Mouse (Mus musculus) megakaryocyte, adult 5-6 weeks (primary cell): ENCODE data around the gene Pfn4. TPM values are rescaled to one million over a fixed set of nuclear protein-coding genes. Genes with fewer than 3 reads are reported as not detected.
A peak's percentile ranks its signal among the peaks of the same experiment; 100 is the strongest.
"Not testable (repeated sequence)": the region's sequence is repeated elsewhere in the genome, so short reads cannot be mapped to it uniquely, and the experiment has no call there.

ENCODE experiments used
- ATAC-seq: 2 replicates; pipeline ENCODE4 v1.8.0; 2016; ENCODE audit warnings: mild to moderate bottlenecking, inconsistent platforms; ENCODE audit not compliant: poor library complexity, severe bottlenecking
- total RNA-seq, 2 experiments: library from RNA; stranded (forward) in 1 of 2; stranded (reverse) in 1 of 2; fragments of 153-499, 151-499 nt in 1 of 2; fragments of 221-1000, 200-1000 nt in 1 of 2; gene quantifications; 2 replicates each; pipeline versions ENCODE4 v1.2.3 to v1.2.4; 2015 to 2017

The Pfn4 gene
- total RNA-seq, 2 experiments from 2014 or later, result not detected

GRCm38 (mm10) chr12:4783598-4783997 lies 14.8 kb downstream of the Pfn4 start:
- ATAC-seq, result no peak

DNA sequence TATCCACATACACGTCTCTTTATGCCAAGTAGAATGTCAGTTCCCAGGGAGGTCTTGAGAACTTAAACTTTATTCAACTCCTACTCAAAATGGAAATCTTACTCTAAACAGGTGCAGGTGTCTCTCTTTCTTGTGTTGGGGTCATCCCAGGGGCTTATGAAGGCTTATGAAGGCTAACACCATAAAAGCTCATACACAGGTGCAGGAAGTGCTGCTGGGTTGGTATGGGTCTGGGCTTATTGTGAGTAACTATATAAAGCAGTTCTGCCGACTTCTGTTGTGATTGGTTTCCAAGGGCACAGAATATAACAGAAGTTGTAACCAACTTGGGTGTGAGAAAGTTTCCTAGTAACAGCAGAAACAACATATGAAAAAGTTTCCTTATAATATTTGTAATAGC lies 15.6 kb downstream of the Pfn4 start:
- ATAC-seq, result no peak

DNA sequence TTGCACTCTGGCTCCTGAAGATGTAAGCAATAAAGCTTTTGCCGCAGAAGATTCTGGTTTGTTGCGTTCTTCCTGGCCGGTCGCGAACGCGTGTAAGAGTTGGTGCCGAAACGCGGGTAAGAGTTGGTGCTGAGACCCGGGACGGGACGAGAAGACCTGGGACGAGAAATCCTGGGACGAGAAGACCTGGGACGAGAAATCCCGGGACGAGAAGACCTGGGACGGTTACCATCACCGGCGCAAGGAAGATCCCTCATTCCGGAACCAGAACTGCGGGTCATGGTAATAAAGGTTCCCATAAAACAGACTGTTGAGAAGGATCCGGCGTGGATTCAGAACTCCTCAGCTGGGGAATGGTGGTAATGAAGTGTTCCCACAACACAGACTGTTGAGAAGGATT lies 19.3 kb downstream of the Pfn4 start:
- ATAC-seq, result not testable (repeated sequence)

- no peak for ATAC-seq
Measured at GRCm38 (mm10) chr12:4793718-4794117, 24.9 kb downstream of the Pfn4 start.

DNA sequence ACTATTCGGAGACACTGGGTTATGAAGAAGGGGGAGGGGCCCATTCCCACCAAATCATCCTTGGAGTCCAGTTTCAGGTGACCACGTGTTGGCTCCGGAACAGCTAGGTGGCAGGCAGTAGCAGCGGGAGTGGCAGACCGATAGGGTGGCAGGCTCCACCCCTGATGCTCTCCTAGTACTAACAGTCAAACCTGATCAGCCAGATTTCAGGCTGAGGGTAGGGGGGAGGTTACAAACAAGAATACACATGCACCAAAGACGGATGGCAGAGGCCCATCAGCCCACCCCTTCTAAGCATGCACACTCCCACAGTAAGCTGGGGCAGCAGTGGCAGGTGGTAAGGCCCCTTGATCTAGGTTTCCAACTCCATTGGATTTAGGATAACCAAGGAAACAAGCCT lies 28.6 kb downstream of the Pfn4 start:
- not testable (repeated sequence) for ATAC-seq

DNA sequence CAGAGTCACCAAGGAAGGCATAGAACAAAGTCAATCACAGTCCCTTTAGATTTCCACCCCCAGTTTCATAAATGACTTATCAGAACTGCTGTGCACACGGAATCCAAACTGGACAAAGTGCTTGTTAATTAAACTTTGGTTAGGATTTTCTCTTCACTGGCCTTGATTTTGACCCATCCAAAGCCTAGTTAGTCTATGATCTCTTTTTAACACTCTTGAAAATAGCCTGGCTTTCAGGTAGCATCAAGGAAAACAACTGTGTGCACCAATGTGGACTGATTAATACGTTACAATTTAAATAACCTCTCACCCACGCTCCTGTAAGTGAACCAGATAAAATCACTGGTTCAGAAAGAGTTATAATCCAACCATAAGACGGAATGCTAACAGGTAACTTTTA lies 42.2 kb downstream of the Pfn4 start:
- no peak for ATAC-seq

DNA sequence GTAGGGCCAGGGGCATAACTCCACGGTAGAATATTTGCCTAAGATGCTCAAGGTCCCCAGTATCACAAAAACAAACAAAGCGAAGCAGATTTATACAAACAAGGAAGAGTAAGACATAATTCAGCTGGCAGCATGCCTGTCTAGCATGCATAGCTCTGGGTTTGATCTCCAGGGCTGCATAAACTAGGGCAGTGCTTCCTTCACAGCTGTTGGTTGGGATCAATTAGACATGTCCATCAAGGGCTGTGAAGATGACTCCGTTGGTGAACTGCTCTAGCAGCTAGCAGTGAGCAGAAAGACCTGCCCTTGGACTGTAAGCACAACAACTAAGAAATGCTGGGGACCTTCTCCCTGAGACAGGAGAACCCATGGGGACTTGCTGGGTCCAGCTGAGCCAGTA lies 42.9 kb downstream of the Pfn4 start:
- no peak for ATAC-seq

DNA sequence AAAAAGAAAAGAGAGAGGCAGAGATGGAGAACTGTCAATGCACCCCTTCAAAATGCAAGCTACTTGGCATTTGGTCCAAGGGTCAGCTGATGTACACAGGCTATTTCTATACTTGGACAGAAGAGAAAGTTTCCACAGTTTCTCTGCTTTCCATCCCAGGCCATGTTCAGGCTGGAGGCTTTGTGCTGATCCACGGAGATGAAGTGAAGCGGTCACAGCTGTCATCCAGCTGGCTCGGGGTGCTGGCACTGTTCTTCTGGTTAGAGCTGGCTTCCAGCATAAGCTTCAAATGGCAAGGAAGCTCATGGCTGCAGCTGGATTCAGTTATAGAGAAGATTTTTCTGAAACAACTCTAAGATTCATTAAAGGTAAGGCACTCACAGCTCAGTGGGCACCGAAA lies 44.8 kb downstream of the Pfn4 start:
- ATAC-seq, result no peak

DNA sequence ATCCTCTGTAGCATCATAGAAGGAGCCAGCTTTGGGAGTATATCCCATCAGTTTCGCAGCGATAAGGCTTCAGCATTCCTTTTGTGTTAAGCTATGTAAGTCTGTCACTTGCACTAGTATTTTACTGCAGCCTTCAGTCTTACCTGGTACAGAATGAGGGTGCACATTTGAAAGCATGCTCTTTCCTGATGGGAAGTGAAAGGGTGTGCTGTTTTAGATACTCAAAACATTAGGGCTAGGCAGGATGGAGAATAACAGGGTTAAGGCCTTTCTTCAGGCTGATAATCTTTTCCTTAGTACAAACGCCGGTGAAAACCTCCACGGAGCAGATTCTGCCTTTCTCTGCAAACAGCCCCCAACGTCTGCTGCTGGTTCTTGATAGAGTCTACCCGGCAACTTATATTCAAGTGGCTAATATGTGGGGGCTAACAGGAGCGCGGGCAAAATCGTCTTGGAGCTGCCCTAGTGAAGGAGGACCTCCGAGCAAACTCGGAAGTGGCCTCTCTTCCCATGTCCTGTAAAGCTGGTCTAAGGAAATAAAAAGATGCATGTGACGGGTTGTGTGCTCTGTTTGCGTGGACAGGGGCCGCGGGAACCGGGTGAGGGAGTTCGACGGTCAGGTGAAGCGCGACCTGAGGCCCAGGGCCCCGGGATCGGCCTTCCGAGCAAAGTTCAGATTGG lies 48.0 kb downstream of the Pfn4 start:
- ATAC-seq, result no peak; the same call in 1 of the 2 replicates

DNA sequence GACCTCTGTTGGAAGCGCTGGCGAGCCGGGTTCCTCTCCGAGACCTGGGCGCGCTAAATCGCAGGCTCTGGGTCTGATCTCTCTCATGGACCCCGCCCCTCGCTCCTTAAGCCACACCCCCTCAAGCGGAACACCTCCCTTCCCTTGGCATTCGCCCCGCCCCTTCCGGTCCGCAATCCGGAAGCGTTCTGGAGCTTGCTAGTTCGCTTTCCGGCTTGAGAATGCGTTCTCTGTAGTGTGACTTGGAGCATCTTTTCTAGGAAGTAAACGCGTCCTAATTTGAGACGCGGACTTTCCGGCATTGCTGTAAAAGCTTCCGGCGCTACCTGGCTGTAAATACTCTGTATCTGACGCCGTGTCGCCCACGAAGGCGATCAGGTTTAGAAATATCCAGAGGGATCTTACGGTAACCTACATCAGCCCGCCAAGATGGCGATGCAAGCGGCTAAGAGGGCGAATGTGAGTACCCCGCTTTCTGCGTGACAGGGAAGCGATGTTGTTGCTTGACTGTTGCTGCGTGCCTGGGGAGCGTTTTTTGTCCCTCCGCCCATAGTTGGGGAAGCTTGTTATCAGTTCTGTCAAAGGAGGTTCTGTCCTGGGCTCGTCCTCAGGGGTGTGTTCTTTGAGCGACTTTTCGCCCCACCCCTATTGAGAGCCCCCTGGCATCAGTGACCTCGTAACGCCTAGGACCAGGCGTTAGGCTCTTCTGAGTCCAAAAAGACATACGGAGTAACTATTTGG lies 48.7 kb downstream of the Pfn4 start, which contains the start of gene Sf3b6:
Sf3b6 (plus strand) TSS at position 184 of the 741 bp plus-strand sequence.
- peak; percentile 98 for ATAC-seq

- no peak for ATAC-seq
Measured at GRCm38 (mm10) chr12:4827256-4827655, 58.4 kb downstream of the Pfn4 start.

Other genes with a start within 250 kb of the Pfn4 start
- 94.6 and 113 TPM in 2 replicates for gene Itsn2, start 176.4 kb upstream of the Pfn4 start, total RNA-seq (2015)
- 201 and 212 TPM in 2 replicates for gene Itsn2, start 176.4 kb upstream of the Pfn4 start, total RNA-seq (2017)
- not detected in 2 replicates for gene Gm3625, start 176.1 kb upstream of the Pfn4 start, total RNA-seq (2015)
- gene Gm3625, start 176.1 kb upstream of the Pfn4 start, total RNA-seq (2017), result not detected in 2 replicates
- not detected in 2 replicates for gene Fam228a, start 30.6 kb upstream of the Pfn4 start, total RNA-seq (2015)
- not detected in 2 replicates for gene Fam228a, start 30.6 kb upstream of the Pfn4 start, total RNA-seq (2017)
- gene Fam228b, start 245 bp downstream of the Pfn4 start, total RNA-seq (2015), result 1.1 TPM in 1 of 2 replicates, not detected in the other
- gene Fam228b, start 245 bp downstream of the Pfn4 start, total RNA-seq (2017), result not detected in 2 replicates
- 220 and 242 TPM in 2 replicates for gene Sf3b6, start 48.5 kb downstream of the Pfn4 start, total RNA-seq (2015)
- gene Sf3b6, start 48.5 kb downstream of the Pfn4 start, total RNA-seq (2017), result 122 and 137 TPM in 2 replicates
- 58.3 and 64.7 TPM in 2 replicates for gene Fkbp1b, start 72.6 kb downstream of the Pfn4 start, total RNA-seq (2015)
- gene Fkbp1b, start 72.6 kb downstream of the Pfn4 start, total RNA-seq (2017), result 40.8 and 49.7 TPM in 2 replicates
- gene Wdcp, start 74.3 kb downstream of the Pfn4 start, total RNA-seq (2015), result 17.6 and 24.2 TPM in 2 replicates
- gene Wdcp, start 74.3 kb downstream of the Pfn4 start, total RNA-seq (2017), result 4.3 and 12.0 TPM in 2 replicates
- 0.40 and 3.2 TPM in 2 replicates for gene Mfsd2b, start 105.3 kb downstream of the Pfn4 start, total RNA-seq (2015)
- gene Mfsd2b, start 105.3 kb downstream of the Pfn4 start, total RNA-seq (2017), result 0.81 and 1.2 TPM in 2 replicates
- 9.1 and 10.9 TPM in 2 replicates for gene Ubxn2a, start 138.7 kb downstream of the Pfn4 start, total RNA-seq (2015)
- 18.6 and 22.8 TPM in 2 replicates for gene Ubxn2a, start 138.7 kb downstream of the Pfn4 start, total RNA-seq (2017)
- 79.0 and 90.2 TPM in 2 replicates for gene Atad2b, start 148.3 kb downstream of the Pfn4 start, total RNA-seq (2015)
- gene Atad2b, start 148.3 kb downstream of the Pfn4 start, total RNA-seq (2017), result 56.8 and 63.5 TPM in 2 replicates